Comparison of ENCODE assay signal across 9 mouse cellular contexts in the genomic region with DNA sequence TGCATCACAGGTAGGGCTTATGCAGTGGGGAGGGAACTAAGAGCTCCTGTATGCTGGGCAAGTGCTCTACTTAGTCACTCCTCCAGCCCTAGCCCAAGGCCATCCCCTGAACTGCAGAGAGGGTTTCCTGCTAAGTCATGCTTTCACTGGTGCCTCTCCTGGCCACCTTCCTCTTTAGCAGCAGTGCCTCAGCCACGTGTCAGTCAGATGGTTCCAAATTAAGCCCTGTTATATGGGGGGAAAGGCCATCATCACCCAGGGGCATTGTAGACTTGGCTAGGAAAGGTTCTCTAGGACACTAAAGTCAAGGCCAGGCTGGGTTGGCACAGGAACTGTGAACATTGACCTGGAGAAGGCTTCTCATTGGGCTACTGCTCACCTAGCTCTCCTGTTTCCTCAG. TPM values are rescaled to one million over a fixed set of nuclear protein-coding genes. Genes with fewer than 3 reads are reported as not detected.
DNase-seq lines count a peak whose midpoint lies in the region; TF ChIP-seq lines count a peak whose summit lies in the region.
"Had no signal": no experiment of that assay in that cellular context is flagged by ENCODE, and none has a peak within 500 bp of the region (broad histone marks: within the 10 kb centered on the region; RNA-seq: fewer than 3 reads in every experiment).

No protein-coding gene starts in this region.

- peak overlapping the region; percentile 83 for H3K27ac ChIP-seq in gastrocnemius, adult 2 months
- H3K27ac ChIP-seq in bone marrow macrophage, adult 2 months (ENCODE audit: insufficient read depth, low read depth, low read length) = peak overlapping the region; percentile 93
- H3K27ac ChIP-seq in liver, adult 2 months (replicated peaks; ENCODE audit: insufficient read depth, low read depth, low read length) = peak overlapping the region; percentile 58
- H3K27ac ChIP-seq in limb, embryonic 10.5 days = no peak overlapping the region
- H3K27ac ChIP-seq in embryonic facial prominence, embryonic 10.5 days (replicated peaks) = no peak overlapping the region

- peaks cover 80% of the 10 kb centered on the region for H3K4me1 ChIP-seq in bone marrow macrophage, adult 2 months (ENCODE audit: control insufficient read depth, insufficient read depth, low read length)
- H3K4me1 ChIP-seq in liver, adult 2 months (ENCODE audit: control insufficient read depth, insufficient read depth, low read length) = peaks cover 65% of the 10 kb centered on the region
- peaks cover 6% of the 10 kb centered on the region; the same call in 1 of the 2 replicates for H3K4me1 ChIP-seq in limb, embryonic 10.5 days
- peaks cover 10% of the 10 kb centered on the region; the same call in 1 of the 2 replicates for H3K4me1 ChIP-seq in embryonic facial prominence, embryonic 10.5 days

- peaks cover 24% of the 10 kb centered on the region for H3K36me3 ChIP-seq in liver, adult 2 months (ENCODE audit: control insufficient read depth, insufficient read depth, low read length)
- H3K36me3 ChIP-seq in limb, embryonic 10.5 days = peaks cover 63% of the 10 kb centered on the region
- peaks cover 68% of the 10 kb centered on the region for H3K36me3 ChIP-seq in embryonic facial prominence, embryonic 10.5 days (replicated peaks)

- no peak for TF ChIP-seq POLR2A in bone marrow macrophage, adult 2 months (IDR thresholded peaks at IDR 0.05; ENCODE audit: borderline replicate concordance, low read depth, low read length)
- no peak for TF ChIP-seq POLR2A in liver, adult 2 months (IDR thresholded peaks at IDR 0.05; ENCODE audit: extremely low read depth, insufficient read depth, low read length)

- no peaks in the 10 kb centered on the region for H3K9me3 ChIP-seq in limb, embryonic 10.5 days (replicated peaks)
- no peaks in the 10 kb centered on the region for H3K9me3 ChIP-seq in embryonic facial prominence, embryonic 10.5 days

- H3K27me3 ChIP-seq in liver, adult 2 months (ENCODE audit: control insufficient read depth, insufficient read depth, low read length) = no peaks in the 10 kb centered on the region
- no peaks in the 10 kb centered on the region for H3K27me3 ChIP-seq in limb, embryonic 10.5 days (ENCODE audit: low read depth, poor library complexity, severe bottlenecking)
- H3K27me3 ChIP-seq in embryonic facial prominence, embryonic 10.5 days (replicated peaks; ENCODE audit: low read depth, poor library complexity, severe bottlenecking) = no peaks in the 10 kb centered on the region

- TF ChIP-seq CTCF in gastrocnemius, adult 2 months (IDR thresholded peaks at IDR 0.05) = no peak
- no peak for TF ChIP-seq CTCF in bone marrow macrophage, adult 2 months (IDR thresholded peaks at IDR 0.05; ENCODE audit: low read depth, low read length)
- peak; percentile 21; the same call in 1 of the 2 replicates for TF ChIP-seq CTCF in liver, adult 2 months (IDR thresholded peaks at IDR 0.05; ENCODE audit: low read depth, low read length)

- H3K79me2 ChIP-seq in liver, adult 2 months (ENCODE audit: control insufficient read depth, insufficient read depth, low read length) = peaks cover 40% of the 10 kb centered on the region

- H3K4me3 ChIP-seq in gastrocnemius, adult 2 months = no peak overlapping the region
- H3K4me3 ChIP-seq in bone marrow macrophage, adult 2 months (ENCODE audit: insufficient read depth, low read length) = no peak overlapping the region
- H3K4me3 ChIP-seq in liver, adult 2 months (ENCODE audit: insufficient read depth, low read depth, low read length) = no peak overlapping the region
- no peak overlapping the region for H3K4me3 ChIP-seq in limb, embryonic 10.5 days
- no peak overlapping the region for H3K4me3 ChIP-seq in embryonic facial prominence, embryonic 10.5 days

- H3K9ac ChIP-seq in liver, adult 2 months (ENCODE audit: low read depth, low read length) = no peak overlapping the region

- peak; percentile 65 for DNase-seq in gastrocnemius, adult 2 months
- DNase-seq in gastrocnemius, postnatal 36 days = no peak
- DNase-seq in 416B (ENCODE audit: low read depth) = peak; percentile 90
- peak; percentile 100 for DNase-seq in liver, adult 2 months (ENCODE audit: extremely low read depth, low read depth, low spot score)
- no peak for DNase-seq in limb, embryonic 10.5 days (ENCODE audit: low spot score)
- DNase-seq in left cerebral cortex, adult 9 months (ENCODE audit: low spot score in 2 of 2) = no peak
- no peak for DNase-seq in embryonic facial prominence, embryonic 10.5 days (ENCODE audit: low spot score)
- DNase-seq: lung, adult 18-20 months had no signal

- 4% methylated on average over 1 of the region's 1 CpGs for WGBS in liver, adult 2 months
- 47% methylated on average over 1 of the region's 1 CpGs for WGBS in limb, embryonic 10.5 days
- 45% methylated on average over 1 of the region's 1 CpGs for WGBS in embryonic facial prominence, embryonic 10.5 days

- intact Hi-C loops in gastrocnemius, adult 2 months (cut with DNase I) = no loop called here
- intact Hi-C loops in gastrocnemius, postnatal 36 days (cut with DNase I) = no loop called here

RNA-seq across cellular contexts. Expression of a gene that starts 36.4 kb away (rescaled TPM):
- total RNA-seq in gastrocnemius, adult 2 months (2021) = 1 to 10 TPM; 7.6 to 8.3 TPM
- 1 to 10 TPM; 4.3 to 7.8 TPM for total RNA-seq in gastrocnemius, postnatal 36 days (2021)
- polyA plus RNA-seq in bone marrow macrophage, adult 2 months (2012; ENCODE audit: insufficient read depth, insufficient read length, missing spikeins) = 37.1 and 41.5 TPM in 2 replicates
- 55.2 and 58.1 TPM in 2 replicates for total RNA-seq in liver, adult 2 months (2014; rRNA removed)
- polyA plus RNA-seq in liver, adult 2 months (2012; rRNA removed) = 52.9 and 76.6 TPM in 2 replicates
- polyA plus RNA-seq in limb, embryonic 10.5 days (2016; fragmentation: Nextera tagmentation; extraction: Ambion mirVana) = 54.1 and 62.5 TPM in 2 replicates
- polyA plus RNA-seq in embryonic facial prominence, embryonic 10.5 days (2016; fragmentation: Nextera tagmentation; extraction: Ambion mirVana) = 54.7 and 59.3 TPM in 2 replicates

RNA-seq across cellular contexts. Expression of a gene that starts 38.0 kb away (rescaled TPM):
- 10 to 100 TPM; 31.4 to 32.7 TPM for total RNA-seq in gastrocnemius, adult 2 months (2021)
- total RNA-seq in gastrocnemius, postnatal 36 days (2021) = 10 to 100 TPM; 26.3 to 31.8 TPM
- polyA plus RNA-seq in bone marrow macrophage, adult 2 months (2012; ENCODE audit: insufficient read depth, insufficient read length, missing spikeins) = 69.1 and 83.9 TPM in 2 replicates
- total RNA-seq in liver, adult 2 months (2014; rRNA removed) = 284 and 345 TPM in 2 replicates
- 211 and 254 TPM in 2 replicates for polyA plus RNA-seq in liver, adult 2 months (2012; rRNA removed)
- 166 and 179 TPM in 2 replicates for polyA plus RNA-seq in limb, embryonic 10.5 days (2016; fragmentation: Nextera tagmentation; extraction: Ambion mirVana)
- polyA plus RNA-seq in embryonic facial prominence, embryonic 10.5 days (2016; fragmentation: Nextera tagmentation; extraction: Ambion mirVana) = 97.3 and 103 TPM in 2 replicates

Comparison
In these comparisons a context has a peak if more than half of its experiments do, and no peak if none do; other contexts are left out.
1. DNase-seq: peak in gastrocnemius, adult 2 months (single experiment), 416B (single experiment) and liver, adult 2 months (single experiment); none in gastrocnemius, postnatal 36 days (0 of 2), limb, embryonic 10.5 days (single experiment), left cerebral cortex, adult 9 months (0 of 2) and embryonic facial prominence, embryonic 10.5 days (single experiment).
2. H3K27ac ChIP-seq: peak in gastrocnemius, adult 2 months (single experiment), bone marrow macrophage, adult 2 months (single experiment) and liver, adult 2 months (single experiment); none in limb, embryonic 10.5 days (single experiment) and embryonic facial prominence, embryonic 10.5 days (single experiment).